Mouse (Mus musculus): ENCODE measurements around the gene Scn8a.

GRCm38 (mm10) chr15:100873155-100873554, 3.5 kb downstream of the Scn8a start:
- no peak for TF ChIP-seq CTCF (IDR thresholded peaks at IDR 0.05; ENCODE audit: low read depth)
- no peak for TF ChIP-seq EP300 (IDR thresholded peaks at IDR 0.05; ENCODE audit: low read depth)
